Mouse (Mus musculus) heart, postnatal 0 days (tissue): ENCODE measurements around the gene Ndufs4.

Source experiments
- CTCF ChIP-seq: IDR thresholded peaks from 2 replicates; pipeline ENCODE4 v1.5.1; 2016; ENCODE audit warnings: antibody characterized with exemption, control low read depth, low read depth
- EP300 ChIP-seq: IDR thresholded peaks from 2 replicates; pipeline ENCODE4 v1.6.1; 2016; ENCODE audit warnings: antibody characterized with exemption, low read depth

DNA sequence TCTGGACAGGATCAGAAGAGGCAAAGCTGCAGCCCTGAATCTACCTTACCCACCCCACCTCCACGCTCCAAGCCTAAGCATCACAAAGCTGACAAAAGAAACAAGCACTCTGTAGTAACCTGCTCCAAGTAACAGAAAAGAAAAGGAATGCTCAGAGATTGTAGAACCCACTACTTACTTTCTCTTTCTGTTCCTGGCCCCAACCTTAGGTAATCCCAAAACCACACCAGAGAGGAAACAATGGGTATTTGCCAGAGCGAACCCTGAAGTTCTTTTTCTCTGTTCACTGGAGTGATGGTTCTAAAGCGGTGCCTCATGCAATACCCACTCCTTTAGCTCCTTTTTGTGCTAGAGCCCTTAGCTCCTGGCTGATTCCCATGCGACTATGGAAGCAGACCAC lies 11.5 kb downstream of the Ndufs4 start:
- TF ChIP-seq EP300 (no peak), CTCF (no peak)
